Mouse (Mus musculus): Measurements from ENCODE around the gene Prss34. TPM values are rescaled to one million over a fixed set of nuclear protein-coding genes. Genes with fewer than 3 reads are reported as not detected.
A peak's percentile ranks its signal among the peaks of the same experiment; 100 is the strongest.

The Prss34 gene
- polyA plus RNA-seq, 1 experiment = not detected

DNA sequence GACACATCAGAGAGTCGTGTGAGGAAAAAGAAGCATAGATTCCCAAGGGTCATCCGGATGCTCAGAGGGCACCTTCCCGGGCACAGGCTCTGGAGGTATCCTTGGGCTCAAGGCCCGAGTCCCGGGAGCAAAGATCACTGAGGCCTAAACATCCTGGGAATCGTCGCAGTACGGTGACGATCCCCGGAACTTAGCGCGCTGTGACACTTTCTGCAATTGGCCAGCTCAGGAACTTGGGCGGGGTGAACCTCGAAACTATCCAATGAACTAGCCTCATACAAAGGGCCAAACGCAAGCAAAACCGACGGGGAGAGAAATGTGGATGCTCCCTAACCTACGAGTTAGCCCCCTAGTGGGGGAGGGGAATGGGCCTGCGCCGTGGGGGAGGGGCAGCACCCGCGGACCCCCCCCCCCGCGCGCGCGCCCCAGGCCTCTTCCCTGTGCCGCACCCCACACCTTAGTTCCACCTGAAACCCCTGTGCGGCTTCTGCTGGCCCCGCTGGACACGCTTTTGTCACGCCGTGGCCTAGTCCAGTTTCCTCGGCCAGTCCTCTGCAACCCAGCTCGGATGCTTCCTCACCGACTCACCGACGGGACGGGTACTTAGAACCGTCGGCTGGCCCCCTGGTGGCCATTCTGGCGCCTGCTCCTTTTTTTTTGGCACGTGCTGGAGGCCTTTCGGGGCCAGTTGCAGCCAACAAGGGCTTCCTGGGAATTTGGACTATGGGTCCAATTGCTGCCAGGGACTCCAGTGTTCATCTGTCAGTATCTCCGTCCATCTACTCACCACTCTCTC is 24.3 kb upstream of the Prss34 start:
- Histone ChIP-seq H3K4me1 (ENCODE audit: control insufficient read depth, insufficient read depth, low read length) (peaks cover 2% of the 10 kb centered on the region), H3K27me3 (ENCODE audit: control insufficient read depth, insufficient read depth, low read length, poor library complexity, severe bottlenecking) (no peaks in the 10 kb centered on the region), H3K9me3 (replicated peaks; ENCODE audit: control insufficient read depth, insufficient read depth, low read length, poor library complexity, severe bottlenecking) (no peaks in the 10 kb centered on the region), H3K4me3 (ENCODE audit: low read depth, low read length) (peak overlapping the region; percentile 95), H3K36me3 (ENCODE audit: control insufficient read depth, insufficient read depth, low read length, poor library complexity, severe bottlenecking) (peaks cover 14% of the 10 kb centered on the region), H3K27ac (ENCODE audit: insufficient read depth, low read length) (peak overlapping the region; percentile 89), H3K9ac (ENCODE audit: low read depth, poor library complexity, severe bottlenecking) (peak overlapping the region; percentile 91)
- TF ChIP-seq CTCF (IDR thresholded peaks at IDR 0.05; ENCODE audit: low read depth, low read length) = peak; percentile 51
- no peak for TF ChIP-seq POLR2A (IDR thresholded peaks at IDR 0.05; ENCODE audit: insufficient read depth, low read length)
- TF ChIP-seq EP300 (IDR thresholded peaks at IDR 0.05; ENCODE audit: insufficient read depth, low read depth, low read length) = 0 out of 2 replicates have a peak, but pooled peaks have one; percentile 22

DNA sequence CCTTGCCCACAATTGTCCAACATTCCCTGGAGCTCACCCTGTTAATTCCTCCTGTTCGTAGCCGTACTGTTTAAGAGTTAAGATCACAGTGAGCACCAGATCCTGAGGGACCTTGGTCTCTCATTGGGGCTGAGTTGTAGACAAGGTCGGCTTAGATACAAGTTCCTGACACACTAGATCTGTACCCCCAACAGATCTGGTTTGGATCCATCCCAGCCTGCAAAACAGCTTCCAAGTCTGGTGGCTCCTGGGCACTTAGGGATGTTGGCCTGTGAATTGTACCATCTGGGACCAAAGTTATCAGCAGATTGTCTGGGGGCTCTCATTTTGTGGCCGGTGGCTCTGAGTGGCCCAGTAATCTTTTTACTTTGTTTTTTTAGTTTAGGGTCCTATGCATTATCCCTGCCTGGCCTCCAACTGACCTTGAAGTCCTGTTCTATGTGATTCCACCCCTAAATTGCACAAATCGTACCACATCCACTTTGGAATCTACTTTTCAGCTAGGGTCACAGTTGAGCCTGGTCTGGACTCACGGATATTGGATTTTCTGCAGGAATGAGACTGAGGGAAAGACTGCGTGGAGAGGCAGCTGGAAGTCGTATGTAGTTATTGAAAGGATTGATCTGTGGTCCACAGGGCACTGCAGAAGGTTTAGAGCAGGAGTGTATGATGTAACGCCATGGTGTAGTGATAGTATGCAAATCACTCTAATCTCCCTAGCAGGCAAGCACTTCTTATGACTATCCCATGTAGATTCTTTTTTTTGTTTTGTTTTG is 23.4 kb upstream of the Prss34 start, which contains the start of gene Ube2i:
Ube2i (minus strand) TSS at position 52 of the 776 bp plus-strand sequence.
- Histone ChIP-seq H3K27me3 (ENCODE audit: control insufficient read depth, insufficient read depth, low read length, poor library complexity, severe bottlenecking) (no peaks in the 10 kb centered on the region), H3K9me3 (replicated peaks; ENCODE audit: control insufficient read depth, insufficient read depth, low read length, poor library complexity, severe bottlenecking) (no peaks in the 10 kb centered on the region), H3K4me1 (ENCODE audit: control insufficient read depth, insufficient read depth, low read length) (peaks cover 2% of the 10 kb centered on the region), H3K9ac (ENCODE audit: low read depth, poor library complexity, severe bottlenecking) (peak within 1 kb of the TSS; percentile 91), H3K4me3 (ENCODE audit: low read depth, low read length) (peak within 1 kb of the TSS; percentile 95), H3K27ac (ENCODE audit: insufficient read depth, low read length) (peak within 1 kb of the TSS; percentile 89), H3K36me3 (ENCODE audit: control insufficient read depth, insufficient read depth, low read length, poor library complexity, severe bottlenecking) (peaks cover 7% of the 10 kb centered on the region)
- TF ChIP-seq CTCF (IDR thresholded peaks at IDR 0.05; ENCODE audit: low read depth, low read length) = no peak
- no peak for TF ChIP-seq POLR2A (IDR thresholded peaks at IDR 0.05; ENCODE audit: insufficient read depth, low read length)
- TF ChIP-seq EP300 (IDR thresholded peaks at IDR 0.05; ENCODE audit: insufficient read depth, low read depth, low read length) = no peak

GRCm38 (mm10) chr17:25275833-25276232 is 22.4 kb upstream of the Prss34 start:
- peaks cover 3% of the 10 kb centered on the region; the same call in 1 of the 2 replicates for H3K36me3 ChIP-seq (ENCODE audit: control insufficient read depth, insufficient read depth, low read length, poor library complexity, severe bottlenecking)
- H3K9me3 ChIP-seq (replicated peaks; ENCODE audit: control insufficient read depth, insufficient read depth, low read length, poor library complexity, severe bottlenecking) = no peaks in the 10 kb centered on the region
- no peak overlapping the region for H3K27ac ChIP-seq (ENCODE audit: insufficient read depth, low read length)
- peaks cover 1% of the 10 kb centered on the region for H3K4me1 ChIP-seq (ENCODE audit: control insufficient read depth, insufficient read depth, low read length)
- no peak overlapping the region for H3K4me3 ChIP-seq (ENCODE audit: low read depth, low read length)
- H3K27me3 ChIP-seq (ENCODE audit: control insufficient read depth, insufficient read depth, low read length, poor library complexity, severe bottlenecking) = no peaks in the 10 kb centered on the region
- TF ChIP-seq POLR2A (IDR thresholded peaks at IDR 0.05; ENCODE audit: insufficient read depth, low read length) (no peak), CTCF (IDR thresholded peaks at IDR 0.05; ENCODE audit: low read depth, low read length) (no peak), EP300 (IDR thresholded peaks at IDR 0.05; ENCODE audit: insufficient read depth, low read depth, low read length) (no peak)
- H3K9ac ChIP-seq (ENCODE audit: low read depth, poor library complexity, severe bottlenecking) = no peak overlapping the region

GRCm38 (mm10) chr17:25282133-25282532 is 16.1 kb upstream of the Prss34 start:
- Histone ChIP-seq H3K36me3 (ENCODE audit: control insufficient read depth, insufficient read depth, low read length, poor library complexity, severe bottlenecking) (no peaks in the 10 kb centered on the region), H3K4me1 (ENCODE audit: control insufficient read depth, insufficient read depth, low read length) (peaks cover 3% of the 10 kb centered on the region)
- TF ChIP-seq POLR2A (IDR thresholded peaks at IDR 0.05; ENCODE audit: insufficient read depth, low read length) = peak; percentile 92
- no peak for TF ChIP-seq EP300 (IDR thresholded peaks at IDR 0.05; ENCODE audit: insufficient read depth, low read depth, low read length)
- TF ChIP-seq CTCF (IDR thresholded peaks at IDR 0.05; ENCODE audit: low read depth, low read length) = no peak

DNA sequence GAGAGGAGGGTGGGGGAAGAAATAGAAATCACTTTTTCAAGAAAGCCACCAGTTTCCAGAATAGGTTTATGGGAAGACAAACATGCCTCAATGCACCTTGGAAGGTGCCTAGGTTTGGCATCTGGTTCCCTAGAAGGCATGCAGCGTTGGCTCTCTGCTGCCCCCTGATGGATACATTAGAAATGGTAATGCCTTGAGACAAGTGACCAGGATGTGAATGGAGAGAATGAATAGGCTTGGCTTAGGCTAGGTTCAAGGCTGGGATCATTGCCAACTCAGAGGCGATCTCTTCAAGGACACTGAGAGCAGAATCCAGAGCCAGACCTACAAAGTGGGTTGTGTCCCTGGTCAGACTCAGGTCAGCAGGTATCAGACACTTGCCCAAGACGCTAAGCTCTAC is 13.2 kb upstream of the Prss34 start:
- H3K27ac ChIP-seq (ENCODE audit: insufficient read depth, low read length) = no peak overlapping the region
- H3K27me3 ChIP-seq (ENCODE audit: control insufficient read depth, insufficient read depth, low read length, poor library complexity, severe bottlenecking) = no peaks in the 10 kb centered on the region
- peaks cover 3% of the 10 kb centered on the region; the same call in 1 of the 2 replicates for H3K9me3 ChIP-seq (replicated peaks; ENCODE audit: control insufficient read depth, insufficient read depth, low read length, poor library complexity, severe bottlenecking)
- H3K36me3 ChIP-seq (ENCODE audit: control insufficient read depth, insufficient read depth, low read length, poor library complexity, severe bottlenecking) = no peaks in the 10 kb centered on the region
- H3K9ac ChIP-seq (ENCODE audit: low read depth, poor library complexity, severe bottlenecking) = no peak overlapping the region
- no peak for TF ChIP-seq EP300 (IDR thresholded peaks at IDR 0.05; ENCODE audit: insufficient read depth, low read depth, low read length)
- no peak for TF ChIP-seq POLR2A (IDR thresholded peaks at IDR 0.05; ENCODE audit: insufficient read depth, low read length)
- TF ChIP-seq CTCF (IDR thresholded peaks at IDR 0.05; ENCODE audit: low read depth, low read length) = peak; percentile 88
- H3K4me1 ChIP-seq (ENCODE audit: control insufficient read depth, insufficient read depth, low read length) = peaks cover 3% of the 10 kb centered on the region
- H3K4me3 ChIP-seq (ENCODE audit: low read depth, low read length) = no peak overlapping the region

More at GRCm38 (mm10) chr17:25282133-25282532, 16.1 kb upstream of the Prss34 start:
- Histone ChIP-seq H3K27ac (ENCODE audit: insufficient read depth, low read length) (0 out of 2 replicates have a peak overlapping the region, but pooled peaks have one; percentile 26), H3K9ac (ENCODE audit: low read depth, poor library complexity, severe bottlenecking) (peak overlapping the region; percentile 41), H3K4me3 (ENCODE audit: low read depth, low read length) (peak overlapping the region; percentile 48), H3K27me3 (ENCODE audit: control insufficient read depth, insufficient read depth, low read length, poor library complexity, severe bottlenecking) (no peaks in the 10 kb centered on the region), H3K9me3 (replicated peaks; ENCODE audit: control insufficient read depth, insufficient read depth, low read length, poor library complexity, severe bottlenecking) (peaks cover 3% of the 10 kb centered on the region; the same call in 1 of the 2 replicates)

All from ES-Bruce4 (cell line).